8 mouse cellular contexts compared by ENCODE assay signal in the genomic region with DNA sequence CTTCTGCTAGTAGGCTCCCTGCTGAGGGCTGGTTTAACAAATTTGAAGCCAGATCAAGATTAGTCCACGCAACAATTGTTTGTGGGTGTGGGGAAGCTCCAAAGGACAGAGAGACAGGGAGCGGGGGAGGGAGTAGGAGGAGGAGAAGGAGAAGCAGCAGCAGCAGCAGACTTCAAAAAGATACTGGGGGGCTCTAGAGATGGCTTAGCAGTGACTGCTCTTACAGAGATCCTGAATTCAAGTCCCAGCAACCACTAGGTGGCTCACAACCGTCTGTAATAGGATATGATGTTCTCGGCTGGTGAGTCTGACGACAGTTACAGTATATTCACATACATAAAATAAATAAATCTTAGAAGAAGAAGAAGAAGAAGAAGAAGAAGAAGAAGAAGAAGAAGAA. TPM values are rescaled to one million over a fixed set of nuclear protein-coding genes. Genes with fewer than 3 reads are reported as not detected.
DNase-seq lines count a peak whose midpoint lies in the region; ATAC-seq and TF ChIP-seq lines count a peak whose summit lies in the region.

No protein-coding gene starts in this region.

- no peak overlapping the region for H3K4me3 ChIP-seq in liver, adult 2 months (ENCODE audit: insufficient read depth, low read depth, low read length)
- H3K4me3 ChIP-seq in liver, embryonic 11.5 days (ENCODE audit: low read depth, low read length): no peak overlapping the region
- H3K4me3 ChIP-seq in layer of hippocampus, adult 2 months: no peak overlapping the region

- no peaks in the 10 kb centered on the region for H3K27me3 ChIP-seq in liver, adult 2 months (ENCODE audit: control insufficient read depth, insufficient read depth, low read length)
- H3K27me3 ChIP-seq in liver, embryonic 11.5 days (replicated peaks; ENCODE audit: control insufficient read depth, insufficient read depth, low read length): peaks cover 3% of the 10 kb centered on the region

- no peaks in the 10 kb centered on the region for H3K79me2 ChIP-seq in liver, adult 2 months (ENCODE audit: control insufficient read depth, insufficient read depth, low read length)

- ATAC-seq in liver, embryonic 11.5 days (replicated peaks; ENCODE audit: low FRiP score): no peak
- ATAC-seq in monocyte, adult 5-6 weeks (replicated peaks; ENCODE audit: insufficient number of reproducible peaks, low FRiP score, low TSS enrichment, poor library complexity, severe bottlenecking): no peak

- 48% methylated on average over 5 of the region's 5 CpGs for WGBS in liver, adult 2 months
- 12% methylated on average over 5 of the region's 5 CpGs for WGBS in liver, embryonic 11.5 days

- no peak overlapping the region for H3K27ac ChIP-seq in liver, adult 2 months (replicated peaks; ENCODE audit: insufficient read depth, low read depth, low read length)
- no peak overlapping the region for H3K27ac ChIP-seq in liver, embryonic 11.5 days (ENCODE audit: low read depth, low read length)
- no peak overlapping the region for H3K27ac ChIP-seq in layer of hippocampus, adult 2 months

- TF ChIP-seq POLR2A in liver, adult 2 months (IDR thresholded peaks at IDR 0.05; ENCODE audit: extremely low read depth, insufficient read depth, low read length): no peak

- H3K4me1 ChIP-seq in liver, adult 2 months (ENCODE audit: control insufficient read depth, insufficient read depth, low read length): peaks cover 10% of the 10 kb centered on the region
- H3K4me1 ChIP-seq in liver, embryonic 11.5 days (replicated peaks; ENCODE audit: control insufficient read depth, insufficient read depth, low read length): peaks cover 10% of the 10 kb centered on the region; the same call in 1 of the 2 replicates

- DNase-seq in cerebellum, adult 9-11 months: peak; percentile 15
- no peak for DNase-seq in cerebellum, adult 11 months
- peak; percentile 43 for DNase-seq in liver, adult 2 months (ENCODE audit: extremely low read depth, low read depth, low spot score)
- DNase-seq in liver, embryonic 11.5 days (ENCODE audit: low spot score): no peak
- DNase-seq in brain, adult 2 months (ENCODE audit: low read depth, low spot score): peak; percentile 80
- DNase-seq in layer of hippocampus, adult 2 months (ENCODE audit: low spot score in 2 of 2): peak; percentile 39 to 41
- DNase-seq in retina, postnatal 1 day: peak; percentile 66

- peak; percentile 34 for TF ChIP-seq CTCF in liver, adult 2 months (IDR thresholded peaks at IDR 0.05; ENCODE audit: low read depth, low read length)
- TF ChIP-seq CTCF in layer of hippocampus, adult 2 months (conservative IDR thresholded peaks at IDR 0.05): peak; percentile 73

- H3K9ac ChIP-seq in liver, adult 2 months (ENCODE audit: low read depth, low read length): no peak overlapping the region
- no peak overlapping the region for H3K9ac ChIP-seq in liver, embryonic 11.5 days (ENCODE audit: low read depth, low read length)

- H3K9me3 ChIP-seq in liver, embryonic 11.5 days (ENCODE audit: control insufficient read depth, low read length): no peaks in the 10 kb centered on the region

- no peaks in the 10 kb centered on the region for H3K36me3 ChIP-seq in liver, adult 2 months (ENCODE audit: control insufficient read depth, insufficient read depth, low read length)
- no peaks in the 10 kb centered on the region for H3K36me3 ChIP-seq in liver, embryonic 11.5 days (ENCODE audit: control insufficient read depth, insufficient read depth, low read length)

- H3K4me2 ChIP-seq in liver, embryonic 11.5 days: no peak overlapping the region

RNA-seq across cellular contexts. Expression of a gene that starts 3.0 kb away (rescaled TPM):
- total RNA-seq in liver, adult 2 months (2014; rRNA removed): 25.9 and 32.9 TPM in 2 replicates
- 20.8 and 25.1 TPM in 2 replicates for polyA plus RNA-seq in liver, adult 2 months (2012; rRNA removed)
- polyA plus RNA-seq in liver, embryonic 11.5 days (2014; fragmentation: Nextera tagmentation; extraction: Ambion mirVana): 58.2 and 64.0 TPM in 2 replicates
- 10 to 100 TPM; 15.5 to 23.8 TPM for total RNA-seq in layer of hippocampus, adult 2 months (2021)
- total RNA-seq in monocyte, adult 5-6 weeks (2017): 41.3 to 60.1 TPM (median 53.8 TPM) in 3 replicates

RNA-seq across cellular contexts. Expression of a gene that starts 30.5 kb away (rescaled TPM):
- total RNA-seq in liver, adult 2 months (2014; rRNA removed): 4.9 and 5.5 TPM in 2 replicates
- polyA plus RNA-seq in liver, adult 2 months (2012; rRNA removed): 20.0 and 25.5 TPM in 2 replicates
- 54.3 and 56.3 TPM in 2 replicates for polyA plus RNA-seq in liver, embryonic 11.5 days (2014; fragmentation: Nextera tagmentation; extraction: Ambion mirVana)
- 10 to 100 TPM; 29.1 to 29.6 TPM for total RNA-seq in layer of hippocampus, adult 2 months (2021)
- total RNA-seq in monocyte, adult 5-6 weeks (2017): 32.7 to 62.0 TPM (median 39.8 TPM) in 3 replicates

RNA-seq across cellular contexts. Expression of a gene that starts 30.6 kb away (rescaled TPM):
- 212 and 260 TPM in 2 replicates for total RNA-seq in liver, adult 2 months (2014; rRNA removed)
- 71.2 and 87.0 TPM in 2 replicates for polyA plus RNA-seq in liver, adult 2 months (2012; rRNA removed)
- 251 and 252 TPM in 2 replicates for polyA plus RNA-seq in liver, embryonic 11.5 days (2014; fragmentation: Nextera tagmentation; extraction: Ambion mirVana)
- 100 to 1,000 TPM; 122 to 130 TPM for total RNA-seq in layer of hippocampus, adult 2 months (2021)
- 173 to 199 TPM (median 192 TPM) in 3 replicates for total RNA-seq in monocyte, adult 5-6 weeks (2017)

RNA-seq across cellular contexts. Expression of a gene that starts 34.0 kb away (rescaled TPM):
- total RNA-seq in liver, adult 2 months (2014; rRNA removed): 4.9 and 5.4 TPM in 2 replicates
- 1.8 and 2.5 TPM in 2 replicates for polyA plus RNA-seq in liver, adult 2 months (2012; rRNA removed)
- 0.70 and 1.1 TPM in 2 replicates for polyA plus RNA-seq in liver, embryonic 11.5 days (2014; fragmentation: Nextera tagmentation; extraction: Ambion mirVana)
- 1 to 10 TPM; 2.1 to 3.5 TPM for total RNA-seq in layer of hippocampus, adult 2 months (2021)
- 3.8 to 15.2 TPM (median 4.9 TPM) in 3 replicates for total RNA-seq in monocyte, adult 5-6 weeks (2017)

Comparison
In these comparisons a context has a peak if more than half of its experiments do, and no peak if none do; other contexts are left out.
1. DNase-seq: peak in cerebellum, adult 9-11 months (single experiment), liver, adult 2 months (single experiment), brain, adult 2 months (single experiment), layer of hippocampus, adult 2 months (2 of 2) and retina, postnatal 1 day (single experiment); none in cerebellum, adult 11 months (single experiment) and liver, embryonic 11.5 days (single experiment).